Comparison of ENCODE assay signal across 7 mouse cellular contexts in the genomic region with DNA sequence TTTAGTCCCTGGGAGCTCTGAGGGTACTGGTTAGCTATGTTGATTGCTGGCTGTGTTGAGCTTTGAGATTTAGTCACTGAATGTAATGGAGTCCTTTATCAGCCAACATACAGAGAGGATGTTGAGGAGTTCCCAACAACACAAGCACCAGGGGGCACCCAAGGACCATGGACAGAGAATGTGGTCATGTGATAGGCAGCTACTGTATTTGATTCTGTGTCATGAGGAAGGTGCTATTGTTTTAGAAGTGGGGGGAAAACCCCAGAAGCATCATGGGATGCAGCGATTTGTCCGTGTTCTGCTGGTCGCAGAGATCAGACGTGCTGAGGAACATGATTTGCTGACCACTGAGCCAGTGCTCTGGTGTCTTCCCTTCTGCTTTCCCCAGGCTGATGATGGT.
DNase-seq lines count a peak whose midpoint lies in the region; ATAC-seq and TF ChIP-seq lines count a peak whose summit lies in the region.
"Not testable (repeated sequence)": the region's sequence is repeated elsewhere in the genome, so short reads cannot be mapped to it uniquely, and the experiment has no call there.

No protein-coding gene starts in this region.

- 74% methylated on average over 4 of the region's 4 CpGs for WGBS in embryonic facial prominence, embryonic 11.5 days
- 37% methylated on average over 4 of the region's 4 CpGs for WGBS in heart, adult 2 months
- WGBS in intestine, embryonic 14.5 days: 75% methylated on average over 4 of the region's 4 CpGs
- 44% methylated on average over 4 of the region's 4 CpGs for WGBS in liver, adult 2 months
- WGBS in midbrain, embryonic 13.5 days: 85% methylated on average over 4 of the region's 4 CpGs

- not testable (repeated sequence) for H3K9me3 ChIP-seq in embryonic facial prominence, embryonic 11.5 days (replicated peaks; ENCODE audit: control insufficient read depth, low read length); intestine, embryonic 14.5 days (ENCODE audit: control insufficient read depth, low read length); midbrain, embryonic 13.5 days

- not testable (repeated sequence) for H3K27ac ChIP-seq in embryonic facial prominence, embryonic 11.5 days (replicated peaks; ENCODE audit: low read depth, low read length); heart, adult 2 months; intestine, embryonic 14.5 days (ENCODE audit: low read depth); liver, adult 2 months (replicated peaks; ENCODE audit: insufficient read depth, low read depth, low read length); midbrain, embryonic 13.5 days

- peak; percentile 65 for TF ChIP-seq CTCF in heart, adult 2 months (IDR thresholded peaks at IDR 0.05)
- peak; percentile 51 for TF ChIP-seq CTCF in liver, adult 2 months (IDR thresholded peaks at IDR 0.05; ENCODE audit: low read depth, low read length)

- TF ChIP-seq POLR2A in heart, adult 2 months (IDR thresholded peaks at IDR 0.05; ENCODE audit: insufficient read depth, low read depth, low read length); liver, adult 2 months (IDR thresholded peaks at IDR 0.05; ENCODE audit: extremely low read depth, insufficient read depth, low read length): not testable (repeated sequence)

- H3K4me3 ChIP-seq in embryonic facial prominence, embryonic 11.5 days (ENCODE audit: low read depth, low read length); heart, adult 2 months; intestine, embryonic 14.5 days (ENCODE audit: low read depth, low read length); liver, adult 2 months (ENCODE audit: insufficient read depth, low read depth, low read length); midbrain, embryonic 13.5 days (replicated peaks): not testable (repeated sequence)

- TF ChIP-seq EP300 in heart, adult 2 months (IDR thresholded peaks at IDR 0.05; ENCODE audit: insufficient read depth, low read depth, low read length): not testable (repeated sequence)

- H3K9ac ChIP-seq in embryonic facial prominence, embryonic 11.5 days (replicated peaks; ENCODE audit: low read length); heart, adult 2 months (ENCODE audit: low read depth, low read length); intestine, embryonic 14.5 days (ENCODE audit: low read length); liver, adult 2 months (ENCODE audit: low read depth, low read length); midbrain, embryonic 13.5 days (replicated peaks): not testable (repeated sequence)

- ATAC-seq in embryonic facial prominence, embryonic 11.5 days (replicated peaks; ENCODE audit: insufficient number of reproducible peaks, low FRiP score, low TSS enrichment, low read depth); intestine, embryonic 14.5 days (replicated peaks; ENCODE audit: low FRiP score, low TSS enrichment, low read depth): not testable (repeated sequence)
- peak; percentile 43; the same call in 1 of the 2 replicates for ATAC-seq in midbrain, embryonic 13.5 days

- H3K36me3 ChIP-seq in embryonic facial prominence, embryonic 11.5 days (replicated peaks; ENCODE audit: control insufficient read depth, insufficient read depth, low read depth, low read length); heart, adult 2 months (ENCODE audit: control insufficient read depth, insufficient read depth, low read length); liver, adult 2 months (ENCODE audit: control insufficient read depth, insufficient read depth, low read length): not testable (repeated sequence)
- H3K36me3 ChIP-seq in intestine, embryonic 14.5 days (ENCODE audit: control insufficient read depth, insufficient read depth, low read length): peaks cover 33% of the 10 kb centered on the region
- peaks cover 52% of the 10 kb centered on the region for H3K36me3 ChIP-seq in midbrain, embryonic 13.5 days

- intact Hi-C loops in heart, adult 2 months (cut with DNase I): loop anchor here (2.0 to 5.0 kb wide), 2 partner anchors 301 to 398 kb away; no protein-coding TSS in a partner anchor

- H3K79me2 ChIP-seq in heart, adult 2 months (replicated peaks; ENCODE audit: control insufficient read depth, insufficient read depth, low read length); liver, adult 2 months (ENCODE audit: control insufficient read depth, insufficient read depth, low read length): not testable (repeated sequence)

- DNase-seq in Muller cell, postnatal 12 days (ENCODE audit: inconsistent ontology term): peak; percentile 35
- peak; percentile 32 for DNase-seq in cerebellum, adult 11-12 months
- peak; percentile 13 for DNase-seq in embryonic facial prominence, embryonic 11.5 days (ENCODE audit: low spot score)
- not testable (repeated sequence) for DNase-seq in heart, adult 2 months
- peak; percentile 56 for DNase-seq in intestine, embryonic 14.5 days (ENCODE audit: low spot score)
- DNase-seq in liver, adult 2 months (ENCODE audit: extremely low read depth, low read depth, low spot score): peak; percentile 16

- not testable (repeated sequence) for H3K27me3 ChIP-seq in embryonic facial prominence, embryonic 11.5 days (ENCODE audit: control insufficient read depth, insufficient read depth, low read length); heart, adult 2 months (ENCODE audit: control insufficient read depth, insufficient read depth, low read length); intestine, embryonic 14.5 days (replicated peaks; ENCODE audit: control insufficient read depth, insufficient read depth, low read length); liver, adult 2 months (ENCODE audit: control insufficient read depth, insufficient read depth, low read length); midbrain, embryonic 13.5 days

- H3K4me2 ChIP-seq in embryonic facial prominence, embryonic 11.5 days (ENCODE audit: low read depth, low read length); intestine, embryonic 14.5 days (ENCODE audit: low read length); midbrain, embryonic 13.5 days (replicated peaks): not testable (repeated sequence)

- H3K4me1 ChIP-seq in embryonic facial prominence, embryonic 11.5 days (ENCODE audit: control insufficient read depth, insufficient read depth, low read length); heart, adult 2 months (ENCODE audit: control insufficient read depth, insufficient read depth, low read length); intestine, embryonic 14.5 days (replicated peaks; ENCODE audit: control insufficient read depth, insufficient read depth, low read length); liver, adult 2 months (ENCODE audit: control insufficient read depth, insufficient read depth, low read length); midbrain, embryonic 13.5 days (replicated peaks): not testable (repeated sequence)
